ENCODE assay signal across 8 mouse cellular contexts in the genomic region with DNA sequence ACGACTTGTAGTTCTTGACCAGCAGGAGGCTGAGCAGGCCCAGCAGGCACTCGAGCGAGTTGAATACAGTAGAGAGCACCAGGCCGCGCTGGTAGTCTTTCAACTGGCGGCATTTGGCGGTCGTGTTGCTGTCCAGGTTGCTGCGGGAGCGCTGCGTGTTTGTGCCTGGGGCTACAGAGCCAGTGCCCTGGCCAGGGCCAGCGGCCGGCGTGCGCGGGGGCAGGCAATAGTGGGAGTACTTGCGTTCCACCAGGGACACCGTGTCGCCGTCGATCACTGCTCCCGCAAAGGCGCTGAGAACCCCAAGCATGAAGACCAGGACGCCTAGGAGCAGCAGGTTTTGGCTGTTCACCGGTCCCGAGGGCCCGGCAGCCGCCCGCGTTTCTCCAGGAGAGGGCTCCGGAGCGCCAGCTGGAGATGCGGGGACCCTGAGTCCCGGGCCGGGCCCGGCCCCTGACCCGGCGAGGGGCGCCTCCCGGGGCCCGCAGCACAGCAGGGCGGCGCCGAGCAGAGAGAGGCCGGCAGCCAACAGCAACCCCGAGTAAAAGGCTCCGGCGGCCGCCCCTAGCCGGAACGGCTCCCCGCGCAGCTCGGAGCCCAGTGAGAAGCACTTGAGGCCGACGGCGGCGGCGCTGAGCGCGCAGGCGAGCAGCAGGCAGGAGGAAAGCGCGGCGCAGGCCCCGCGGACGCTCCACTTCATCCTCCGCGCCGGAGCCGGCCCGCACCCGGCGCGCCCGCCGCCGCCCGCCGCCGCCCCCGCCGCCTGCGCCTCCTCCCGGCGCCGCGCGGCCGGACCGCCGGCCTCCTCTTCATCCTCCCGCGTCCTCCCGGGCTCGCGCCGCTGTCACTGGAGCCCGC. TPM values are rescaled to one million over a fixed set of nuclear protein-coding genes. Genes with fewer than 3 reads are reported as not detected.
DNase-seq lines count a peak whose midpoint lies in the region; ATAC-seq and TF ChIP-seq lines count a peak whose summit lies in the region.
"Had no signal": no experiment of that assay in that cellular context is flagged by ENCODE, and none has a peak within 500 bp of the region (broad histone marks: within the 10 kb centered on the region; RNA-seq: fewer than 3 reads in every experiment).

No protein-coding gene starts in this region.

- WGBS in limb, embryonic 10.5 days = 2% methylated on average over 96 of the region's 100 CpGs
- WGBS in midbrain, embryonic 11.5 days = 0% methylated on average over 76 of the region's 100 CpGs
- WGBS in stomach, embryonic 15.5 days = under 1% methylated on average over 72 of the region's 100 CpGs

- peak overlapping the region; percentile 43 for H3K9ac ChIP-seq in midbrain, embryonic 11.5 days (ENCODE audit: low read length)
- 0 out of 2 replicates have a peak overlapping the region, but pooled peaks have one; percentile 20 for H3K9ac ChIP-seq in stomach, embryonic 15.5 days

- intact Hi-C loops in gastrocnemius, adult 2 months (cut with DNase I) = no loop called here

- H3K9me3 ChIP-seq in limb, embryonic 10.5 days (replicated peaks) = no peaks in the 10 kb centered on the region
- no peaks in the 10 kb centered on the region for H3K9me3 ChIP-seq in midbrain, embryonic 11.5 days (ENCODE audit: control insufficient read depth, low read length)
- no peaks in the 10 kb centered on the region for H3K9me3 ChIP-seq in stomach, embryonic 15.5 days

- peak overlapping the region; percentile 90 for H3K4me2 ChIP-seq in midbrain, embryonic 11.5 days
- H3K4me2 ChIP-seq in stomach, embryonic 15.5 days = peak overlapping the region; percentile 90

- peak; percentile 11; the same call in 1 of the 2 replicates for TF ChIP-seq CTCF in gastrocnemius, adult 2 months (IDR thresholded peaks at IDR 0.05)

- no peaks in the 10 kb centered on the region for H3K36me3 ChIP-seq in limb, embryonic 10.5 days
- H3K36me3 ChIP-seq in midbrain, embryonic 11.5 days (ENCODE audit: control insufficient read depth, insufficient read depth, low read length) = no peaks in the 10 kb centered on the region
- no peaks in the 10 kb centered on the region for H3K36me3 ChIP-seq in stomach, embryonic 15.5 days

- H3K4me3 ChIP-seq in gastrocnemius, adult 2 months = peak overlapping the region; percentile 81
- H3K4me3 ChIP-seq in limb, embryonic 10.5 days = peak overlapping the region; percentile 53
- peak overlapping the region; percentile 54 for H3K4me3 ChIP-seq in midbrain, embryonic 11.5 days (ENCODE audit: low read depth, low read length)
- peak overlapping the region; percentile 48 for H3K4me3 ChIP-seq in stomach, embryonic 15.5 days (replicated peaks)

- peaks cover 29% of the 10 kb centered on the region for H3K4me1 ChIP-seq in limb, embryonic 10.5 days
- peaks cover 14% of the 10 kb centered on the region for H3K4me1 ChIP-seq in midbrain, embryonic 11.5 days (ENCODE audit: control insufficient read depth, insufficient read depth, low read length)
- peaks cover 31% of the 10 kb centered on the region for H3K4me1 ChIP-seq in stomach, embryonic 15.5 days

- ATAC-seq in midbrain, embryonic 11.5 days (ENCODE audit: low FRiP score) = peak; percentile 70
- ATAC-seq in stomach, embryonic 15.5 days (ENCODE audit: insufficient read depth, low FRiP score, low read depth) = 0 out of 2 replicates have a peak, but pooled peaks have one; percentile 13

- DNase-seq in adrenal gland, postnatal 10 days = peak; percentile 56
- peak; percentile 40 to 53 for DNase-seq in cerebellum, postnatal 14 days
- peak; percentile 46 for DNase-seq in gastrocnemius, adult 2 months
- peak; percentile 20 for DNase-seq in induced T-regulatory cell, adult 2 months (ENCODE audit: low read depth)
- peak; percentile 70 for DNase-seq in limb, embryonic 10.5 days (ENCODE audit: low spot score)
- peak; percentile 96 for DNase-seq in midbrain, embryonic 11.5 days (ENCODE audit: low spot score, missing footprints)

- H3K27me3 ChIP-seq in limb, embryonic 10.5 days (ENCODE audit: low read depth, poor library complexity, severe bottlenecking) = peaks cover 99% of the 10 kb centered on the region
- H3K27me3 ChIP-seq in midbrain, embryonic 11.5 days (ENCODE audit: control insufficient read depth, insufficient read depth, low read length) = peaks cover 69% of the 10 kb centered on the region
- peaks cover 85% of the 10 kb centered on the region for H3K27me3 ChIP-seq in stomach, embryonic 15.5 days (replicated peaks)

- H3K27ac ChIP-seq in gastrocnemius, adult 2 months = peak overlapping the region; percentile 29; the same call in 1 of the 2 replicates
- H3K27ac ChIP-seq in limb, embryonic 10.5 days = no peak overlapping the region
- H3K27ac ChIP-seq in midbrain, embryonic 11.5 days (ENCODE audit: low read depth, low read length) = no peak overlapping the region
- no peak overlapping the region for H3K27ac ChIP-seq in stomach, embryonic 15.5 days

RNA-seq across cellular contexts. Expression of a gene that starts 0.5 kb away (rescaled TPM):
- under 1 TPM; 0.45 to 0.82 TPM for total RNA-seq in adrenal gland, postnatal 10 days (2021)
- total RNA-seq in gastrocnemius, adult 2 months (2021) = under 1 TPM; 0.13 to 0.28 TPM
- polyA plus RNA-seq in limb, embryonic 10.5 days (2016; fragmentation: Nextera tagmentation; extraction: Ambion mirVana) = not detected in 2 replicates
- polyA plus RNA-seq in midbrain, embryonic 11.5 days (2014; fragmentation: Nextera tagmentation; extraction: Ambion mirVana) = 0.11 and 0.17 TPM in 2 replicates
- polyA plus RNA-seq in stomach, embryonic 15.5 days (2015; fragmentation: Nextera tagmentation; extraction: Ambion mirVana) = 0.06 and 0.09 TPM in 2 replicates

RNA-seq across cellular contexts. Expression of a gene that starts 21.0 kb away (rescaled TPM):
- not detected for total RNA-seq in adrenal gland, postnatal 10 days (2021)
- total RNA-seq in gastrocnemius, adult 2 months (2021) = not detected
- 0.11 and 0.34 TPM in 2 replicates for polyA plus RNA-seq in limb, embryonic 10.5 days (2016; fragmentation: Nextera tagmentation; extraction: Ambion mirVana)
- polyA plus RNA-seq in midbrain, embryonic 11.5 days (2014; fragmentation: Nextera tagmentation; extraction: Ambion mirVana) = 0.18 and 0.29 TPM in 2 replicates
- 0.18 and 0.39 TPM in 2 replicates for polyA plus RNA-seq in stomach, embryonic 15.5 days (2015; fragmentation: Nextera tagmentation; extraction: Ambion mirVana)
- total RNA-seq: gastrocnemius, adult 8-10 months had no signal

RNA-seq across cellular contexts. Expression of a gene that starts 54.8 kb away (rescaled TPM):
- 1 to 10 TPM; 7.8 to 9.5 TPM for total RNA-seq in adrenal gland, postnatal 10 days (2021)
- total RNA-seq in gastrocnemius, adult 2 months (2021) = 1 to 10 TPM; 3.4 to 5.0 TPM
- 6.1 TPM in 2 replicates for polyA plus RNA-seq in limb, embryonic 10.5 days (2016; fragmentation: Nextera tagmentation; extraction: Ambion mirVana)
- polyA plus RNA-seq in midbrain, embryonic 11.5 days (2014; fragmentation: Nextera tagmentation; extraction: Ambion mirVana) = 2.8 and 3.7 TPM in 2 replicates
- 6.5 and 6.7 TPM in 2 replicates for polyA plus RNA-seq in stomach, embryonic 15.5 days (2015; fragmentation: Nextera tagmentation; extraction: Ambion mirVana)

Comparison
In these comparisons a context has a peak if more than half of its experiments do, and no peak if none do; other contexts are left out.
1. DNase-seq: peak in every context shown above with its lines; median percentile 96 in midbrain, embryonic 11.5 days; 70 in limb, embryonic 10.5 days; 56 in adrenal gland, postnatal 10 days; 46 in cerebellum, postnatal 14 days; 46 in gastrocnemius, adult 2 months; 20 in induced T-regulatory cell, adult 2 months.